Mouse (Mus musculus) heart, adult 11 months (tissue): ENCODE data around the gene Gm10720.
"Not testable (repeated sequence)": the region's sequence is repeated elsewhere in the genome, so short reads cannot be mapped to it uniquely, and the experiment has no call there.

Experiments
- DNase-seq: peaks from one replicate; pipeline ENCODE4 v3.0.0; 2022

Gene Gm10720

GRCm38 (mm10) chr9:3015354-3015753 lies at the start of gene Gm10720:
Gm10720 (plus strand) TSS chr9:3015654.
- not testable (repeated sequence) for DNase-seq

GRCm38 (mm10) chr9:3000445-3000972 lies 14.9 kb upstream of the Gm10720 start, which contains the start of gene Gm10722:
Gm10722 (plus strand) TSS chr9:3000922.
- peak; percentile 91 for DNase-seq

- peak; percentile 60 for DNase-seq
These were observed 14.4 kb upstream of the Gm10720 start for GRCm38 (mm10) chr9:3001006-3001405.

GRCm38 (mm10) chr9:3001948-3002659 lies 13.3 kb upstream of the Gm10720 start:
- peak; percentile 98 for DNase-seq

GRCm38 (mm10) chr9:3002794-3003396 lies 12.6 kb upstream of the Gm10720 start, which contains the start of gene Gm11168:
Gm11168 (plus strand) TSS chr9:3003346.
- not testable (repeated sequence) for DNase-seq

- not testable (repeated sequence) for DNase-seq
These were observed 9.3 kb upstream of the Gm10720 start for GRCm38 (mm10) chr9:3006179-3006578.

GRCm38 (mm10) chr9:3006636-3007035 lies 8.8 kb upstream of the Gm10720 start:
- peak; percentile 100 for DNase-seq

- not testable (repeated sequence) for DNase-seq
These were observed 8.2 kb upstream of the Gm10720 start for GRCm38 (mm10) chr9:3007272-3007671.

- DNase-seq = not testable (repeated sequence)
These were observed 6.1 kb upstream of the Gm10720 start for GRCm38 (mm10) chr9:3009331-3009730.

- DNase-seq = not testable (repeated sequence)
These were observed 3.3 kb upstream of the Gm10720 start for GRCm38 (mm10) chr9:3012054-3012621.

GRCm38 (mm10) chr9:3012733-3013279 lies 2.6 kb upstream of the Gm10720 start, which contains the start of gene Gm10721:
Gm10721 (plus strand) TSS chr9:3013140.
- not testable (repeated sequence) for DNase-seq

GRCm38 (mm10) chr9:3015896-3016295 lies 442 bp downstream of the Gm10720 start:
- DNase-seq = not testable (repeated sequence)

- DNase-seq = not testable (repeated sequence)
These were observed 1.7 kb downstream of the Gm10720 start, which contains the start of gene Gm10719 for GRCm38 (mm10) chr9:3017108-3017507. Gm10719 (plus strand) TSS chr9:3017408.

GRCm38 (mm10) chr9:3018944-3019343 lies 3.5 kb downstream of the Gm10720 start:
- not testable (repeated sequence) for DNase-seq

GRCm38 (mm10) chr9:3019835-3020727 lies 4.6 kb downstream of the Gm10720 start:
- DNase-seq = peak; percentile 79

GRCm38 (mm10) chr9:3022316-3023008 lies 7.0 kb downstream of the Gm10720 start:
- peak; percentile 94 for DNase-seq

- peak; percentile 89 for DNase-seq
These were observed 8.0 kb downstream of the Gm10720 start, which contains the start of gene Gm10718 for GRCm38 (mm10) chr9:3023312-3023984. Gm10718 (plus strand) TSS chr9:3023547.

GRCm38 (mm10) chr9:3023985-3024648 lies 8.7 kb downstream of the Gm10720 start:
- peak; percentile 100 for DNase-seq

- DNase-seq = peak; percentile 80
These were observed 9.5 kb downstream of the Gm10720 start, which contains the start of gene Gm10717 for GRCm38 (mm10) chr9:3024912-3025467. Gm10717 (plus strand) TSS chr9:3025417.

GRCm38 (mm10) chr9:3025653-3026052 lies 10.2 kb downstream of the Gm10720 start:
- DNase-seq = peak; percentile 93
